Mouse (Mus musculus) urinary bladder, adult 18-20 months (tissue): ENCODE results near the gene Phf1.

Experiments
- DNase-seq, 2 experiments: peaks; one replicate each; pipeline ENCODE4 v3.0.0; 2022; ENCODE audit warnings: low spot score in 2 of 2, mixed read lengths in 2 of 2

The Phf1 gene

DNA sequence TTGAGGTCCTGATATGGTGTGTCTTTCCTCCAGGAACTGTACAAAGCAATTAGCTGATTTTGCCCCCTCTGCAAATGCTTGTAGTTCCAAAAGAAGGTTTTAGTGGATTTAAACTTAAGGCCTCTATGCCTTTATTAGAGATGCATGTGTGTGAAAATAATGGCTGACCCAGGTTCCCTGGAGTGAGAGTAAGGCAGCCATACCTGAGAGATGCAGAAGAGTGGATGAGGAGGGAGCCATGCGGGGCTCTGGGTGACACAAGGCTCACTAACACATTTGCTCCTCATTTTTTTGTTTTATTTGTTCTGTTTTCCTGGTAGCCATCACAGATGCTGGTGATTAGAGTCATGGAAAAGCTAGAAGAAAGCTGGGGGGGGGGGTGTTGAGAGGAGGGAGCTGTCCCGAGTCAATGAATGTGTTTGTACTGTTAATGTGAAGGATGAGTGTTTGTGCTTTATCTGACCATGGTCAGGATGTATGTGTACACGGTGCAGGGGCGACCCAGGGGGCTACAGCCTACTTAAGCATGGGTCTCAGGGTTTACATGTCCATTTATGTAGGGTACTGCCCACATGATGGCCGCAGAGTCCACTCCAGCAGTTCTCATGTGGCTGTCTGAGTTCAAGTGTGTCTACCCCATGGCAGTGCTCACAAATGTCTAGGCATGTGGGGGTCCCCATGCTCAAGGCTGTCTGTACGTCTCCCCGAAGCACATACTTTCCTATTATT, 17.9 kb downstream of the Phf1 start:
- DNase-seq, result no peak

DNA sequence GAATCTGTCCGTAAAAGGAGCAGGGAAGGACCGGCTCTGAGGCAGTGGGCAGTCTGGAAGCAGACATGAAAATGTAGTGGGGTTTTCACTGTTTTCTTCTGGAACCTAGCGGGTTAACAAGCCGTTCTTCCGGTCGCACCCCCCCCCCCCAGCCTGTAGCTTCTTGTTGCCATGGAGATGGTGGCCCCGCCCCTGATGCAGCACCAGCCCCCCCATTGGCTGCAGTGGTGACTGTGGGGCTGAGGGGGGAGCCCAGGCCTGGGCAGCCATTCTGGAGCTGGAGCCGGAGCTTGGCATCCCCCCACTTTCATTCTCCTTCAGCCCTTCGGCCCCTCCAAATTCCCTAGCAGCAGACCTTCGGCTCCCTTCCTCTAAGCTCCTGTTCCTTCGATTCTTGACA, 18.6 kb downstream of the Phf1 start:
- DNase-seq, result no peak

DNA sequence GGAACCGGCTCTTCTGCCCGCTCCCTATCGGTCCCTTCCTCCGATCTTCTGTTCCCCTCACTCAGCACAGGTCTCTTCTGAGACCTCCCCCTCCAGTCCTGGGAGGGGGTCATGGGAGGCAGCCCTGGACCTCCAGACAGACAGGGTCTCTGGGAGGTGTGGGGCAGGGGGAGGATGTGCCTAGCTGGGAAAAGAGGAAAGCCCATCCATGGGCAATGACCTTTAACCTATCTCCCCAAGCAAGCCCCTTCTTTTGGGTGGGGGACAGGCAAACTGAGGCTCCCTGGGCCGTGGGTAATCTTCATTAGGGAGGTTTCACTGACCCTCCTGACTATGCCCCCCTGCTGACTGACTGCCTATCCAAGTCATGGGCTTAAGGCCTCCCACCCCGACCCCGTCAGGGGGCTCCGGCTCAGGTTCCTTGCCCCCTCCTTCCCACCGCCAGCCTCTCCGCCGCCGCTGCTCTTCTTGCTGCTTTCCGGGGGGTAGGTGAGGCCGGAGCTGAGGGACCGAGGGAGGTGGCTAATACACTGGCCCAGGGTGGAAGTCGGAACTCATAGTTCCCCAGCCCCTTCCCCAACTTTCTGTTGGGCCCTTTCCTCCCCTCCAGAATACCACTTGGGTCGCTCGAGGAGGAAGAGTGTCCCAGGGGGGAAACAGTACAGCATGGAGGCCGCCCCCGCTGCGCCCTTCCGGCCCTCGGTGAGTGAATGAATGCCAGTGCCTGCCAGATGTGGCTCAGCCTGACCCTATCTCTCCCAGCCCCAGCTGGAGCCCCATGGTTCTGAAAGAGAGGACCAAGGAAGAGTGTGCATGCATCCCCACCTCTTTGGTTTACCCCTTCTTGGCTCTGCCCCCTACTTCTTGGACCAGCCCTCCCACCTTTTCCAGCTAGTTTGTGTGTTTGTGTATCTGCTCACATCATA, 19.4 kb downstream of the Phf1 start:
- no peak for DNase-seq

DNA sequence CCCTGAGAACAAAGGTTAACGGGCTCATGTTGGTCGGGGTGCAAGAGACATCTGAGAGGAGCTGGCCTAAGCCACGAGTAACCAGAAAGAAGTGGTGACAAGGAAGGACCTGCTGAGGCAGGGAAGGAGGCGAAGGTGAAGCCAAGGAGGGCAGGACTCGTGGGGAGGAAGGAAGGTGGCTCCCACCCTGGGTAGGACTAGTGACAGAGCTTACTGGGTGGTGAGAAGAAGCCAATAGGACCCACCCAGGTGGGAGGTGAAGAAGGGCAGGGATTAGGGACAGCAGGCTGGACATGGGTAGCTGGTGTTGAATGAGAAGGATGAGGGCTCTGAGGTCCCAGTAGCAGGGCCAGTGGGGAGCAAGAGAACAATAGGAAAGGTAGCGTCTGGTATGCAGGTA, 20.3 kb downstream of the Phf1 start:
- DNase-seq, result no peak

DNA sequence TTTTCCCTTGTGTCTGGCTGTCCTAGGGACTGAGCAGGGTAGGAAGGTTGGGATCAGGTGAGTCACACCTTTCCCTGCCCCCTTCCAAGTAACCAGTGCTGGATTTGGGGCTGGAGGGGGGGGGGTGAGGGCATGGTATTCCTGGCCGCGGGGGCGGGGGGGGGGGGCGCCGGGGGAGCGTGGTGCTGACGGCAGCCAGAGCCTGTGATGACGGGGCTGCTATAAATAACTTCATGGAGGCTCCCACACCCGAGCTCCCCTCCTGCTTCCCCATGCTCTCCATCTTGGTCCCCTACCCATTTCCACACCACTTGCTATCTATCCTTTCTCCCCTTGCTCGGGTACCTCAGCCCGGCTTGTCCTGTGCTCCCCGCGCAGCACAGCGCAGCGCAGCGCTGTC, 20.9 kb downstream of the Phf1 start:
- no peak for DNase-seq

DNA sequence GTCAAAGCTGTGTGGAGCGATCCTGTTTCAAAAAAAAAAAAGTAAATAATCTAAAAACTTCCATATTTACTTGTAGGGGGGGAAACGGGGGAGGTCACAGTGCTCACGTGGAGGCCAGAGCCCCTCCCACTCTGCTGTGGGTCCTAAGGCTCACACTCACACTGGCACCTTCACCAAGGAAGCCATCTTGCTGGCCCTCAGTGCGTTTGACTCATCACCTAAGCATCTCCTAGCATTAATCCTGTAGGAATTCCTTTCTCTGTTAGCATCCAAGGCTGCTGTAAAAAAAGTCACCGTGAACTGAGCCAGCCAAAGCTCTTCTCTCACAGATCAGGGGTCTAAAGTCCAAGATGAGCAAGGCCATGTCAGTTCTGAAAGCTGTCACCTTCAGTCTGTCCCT, 23.5 kb downstream of the Phf1 start:
- DNase-seq, result no peak

DNA sequence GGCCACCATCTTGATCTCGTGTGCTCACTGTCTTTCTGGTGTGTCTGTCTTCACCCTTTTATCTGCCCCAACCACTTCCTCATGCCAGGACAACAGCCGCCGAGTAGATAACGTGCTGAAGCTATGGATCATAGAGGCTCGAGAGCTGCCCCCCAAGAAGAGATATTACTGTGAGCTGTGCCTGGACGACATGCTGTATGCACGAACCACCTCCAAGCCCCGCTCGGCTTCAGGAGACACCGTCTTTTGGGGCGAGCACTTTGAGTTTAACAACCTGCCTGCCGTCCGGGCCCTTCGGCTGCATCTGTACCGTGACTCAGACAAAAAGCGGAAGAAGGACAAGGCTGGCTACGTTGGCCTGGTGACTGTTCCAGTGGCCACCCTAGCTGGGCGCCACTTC, 24.0 kb downstream of the Phf1 start:
- no peak for DNase-seq

DNA sequence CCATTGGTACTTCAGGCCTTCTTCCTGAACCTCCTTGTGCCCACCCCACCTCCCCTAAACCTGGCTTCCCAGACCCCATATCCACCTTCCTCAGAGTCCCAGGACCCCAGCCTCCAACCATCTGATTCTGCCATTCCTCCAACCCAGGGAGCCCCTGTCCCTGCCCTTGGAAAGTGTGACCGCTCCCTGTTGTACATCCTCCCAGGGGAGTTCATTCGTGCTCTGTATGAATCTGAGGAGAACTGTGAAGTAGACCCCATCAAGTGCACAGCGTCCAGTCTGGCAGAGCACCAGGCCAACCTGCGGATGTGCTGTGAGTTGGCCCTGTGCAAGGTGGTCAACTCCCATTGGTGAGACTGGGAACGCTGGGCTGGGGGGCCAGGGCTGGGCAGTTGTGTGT, 25.0 kb downstream of the Phf1 start:
- no peak for DNase-seq

DNA sequence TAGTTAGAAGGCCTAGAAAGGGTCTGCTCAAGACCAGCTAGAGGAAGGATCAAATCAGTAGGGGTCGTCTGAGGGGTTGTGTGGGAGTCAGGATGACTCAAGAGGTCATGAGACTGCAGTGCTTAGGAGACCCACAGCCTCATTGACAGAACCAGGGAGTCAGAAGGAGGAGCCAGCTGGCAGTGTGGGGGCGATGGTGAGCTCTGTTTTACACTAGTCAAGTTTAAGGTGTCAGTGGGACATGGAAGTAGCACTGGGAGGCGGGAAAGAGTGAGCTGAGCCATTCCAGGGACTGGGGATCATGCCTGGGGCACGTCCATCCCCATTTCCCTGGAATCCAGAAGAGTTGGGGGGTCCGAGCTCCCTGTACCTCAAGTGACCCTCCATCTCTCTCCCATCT, 26.0 kb downstream of the Phf1 start:
- DNase-seq, result no peak

DNA sequence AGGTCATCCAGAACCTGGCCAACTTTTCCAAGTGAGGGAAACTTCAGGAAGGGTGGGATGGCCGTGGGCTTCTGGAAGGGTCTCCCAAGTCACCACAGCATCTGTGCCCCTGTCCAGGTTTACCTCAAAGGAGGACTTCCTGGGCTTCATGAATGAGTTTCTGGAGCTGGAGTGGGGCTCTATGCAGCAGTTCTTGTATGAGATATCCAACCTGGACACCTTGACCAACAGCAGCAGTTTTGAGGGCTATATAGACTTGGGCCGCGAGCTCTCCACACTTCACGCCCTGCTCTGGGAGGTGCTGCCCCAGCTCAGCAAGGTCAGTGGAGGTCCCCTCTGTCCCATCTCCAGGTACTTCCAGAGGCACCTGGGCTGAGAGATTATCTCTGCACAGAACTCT, 27.0 kb downstream of the Phf1 start:
- DNase-seq, result no peak

DNA sequence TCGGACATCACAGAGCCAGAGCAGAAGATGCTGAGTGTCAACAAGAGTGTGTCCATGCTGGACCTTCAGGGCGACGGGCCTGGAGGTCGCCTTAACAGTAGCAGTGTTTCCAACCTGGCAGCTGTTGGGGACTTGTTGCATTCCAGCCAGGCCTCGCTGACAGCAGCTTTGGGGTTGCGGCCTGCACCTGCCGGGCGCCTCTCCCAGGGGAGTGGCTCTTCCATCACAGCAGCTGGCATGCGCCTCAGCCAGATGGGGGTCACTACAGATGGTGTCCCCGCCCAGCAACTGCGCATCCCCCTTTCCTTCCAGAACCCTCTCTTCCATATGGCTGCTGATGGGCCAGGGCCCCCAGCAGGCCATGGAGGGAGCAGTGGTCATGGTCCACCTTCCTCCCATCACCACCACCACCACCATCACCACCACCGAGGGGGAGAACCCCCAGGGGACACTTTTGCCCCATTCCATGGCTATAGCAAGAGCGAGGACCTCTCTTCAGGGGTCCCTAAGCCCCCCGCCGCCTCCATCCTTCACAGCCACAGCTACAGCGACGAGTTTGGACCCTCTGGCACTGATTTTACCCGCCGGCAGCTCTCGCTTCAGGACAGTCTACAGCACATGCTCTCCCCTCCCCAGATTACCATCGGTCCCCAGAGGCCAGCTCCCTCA, 28.9 kb downstream of the Phf1 start:
- no peak for DNase-seq

DNA sequence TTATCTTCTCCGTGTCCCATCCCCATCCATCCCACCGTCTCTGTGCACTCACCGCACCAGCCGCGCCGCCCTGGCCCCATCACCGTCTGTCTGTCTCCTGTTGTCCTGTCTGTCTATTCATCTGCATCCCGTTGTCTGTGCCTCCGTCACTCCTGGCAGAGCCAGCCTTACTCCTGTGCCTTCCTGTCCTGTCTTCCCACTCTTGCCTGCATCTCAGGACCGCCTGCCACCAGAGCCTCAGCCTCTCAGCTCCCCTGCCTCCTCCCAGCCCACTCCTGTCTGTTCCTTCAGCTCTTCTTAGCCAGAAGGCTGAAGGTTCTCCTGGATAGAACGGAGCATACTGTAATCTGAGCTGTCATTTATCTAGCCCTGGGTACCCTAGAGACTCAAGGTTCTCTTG, 34.1 kb downstream of the Phf1 start:
- no peak for DNase-seq

DNA sequence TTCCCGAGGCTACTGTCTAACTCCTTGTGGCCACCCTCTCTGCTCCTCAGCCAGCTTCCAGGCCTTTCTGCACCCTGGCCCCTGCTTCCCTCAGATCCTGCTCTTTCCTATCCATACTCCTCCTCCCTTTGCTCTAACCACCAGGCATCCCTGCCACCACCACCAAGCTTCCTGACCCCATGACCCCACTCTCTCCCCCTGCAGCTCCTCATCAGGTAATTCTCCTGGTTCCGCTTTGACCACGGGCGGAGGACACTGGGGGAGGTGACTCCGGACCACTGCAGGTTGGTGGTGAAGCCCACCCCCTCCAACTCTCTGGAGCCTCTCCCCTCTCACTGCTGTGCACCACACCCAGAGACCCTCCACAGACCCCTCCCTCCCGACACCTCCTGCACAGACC, 34.6 kb downstream of the Phf1 start:
- DNase-seq, result no peak

DNA sequence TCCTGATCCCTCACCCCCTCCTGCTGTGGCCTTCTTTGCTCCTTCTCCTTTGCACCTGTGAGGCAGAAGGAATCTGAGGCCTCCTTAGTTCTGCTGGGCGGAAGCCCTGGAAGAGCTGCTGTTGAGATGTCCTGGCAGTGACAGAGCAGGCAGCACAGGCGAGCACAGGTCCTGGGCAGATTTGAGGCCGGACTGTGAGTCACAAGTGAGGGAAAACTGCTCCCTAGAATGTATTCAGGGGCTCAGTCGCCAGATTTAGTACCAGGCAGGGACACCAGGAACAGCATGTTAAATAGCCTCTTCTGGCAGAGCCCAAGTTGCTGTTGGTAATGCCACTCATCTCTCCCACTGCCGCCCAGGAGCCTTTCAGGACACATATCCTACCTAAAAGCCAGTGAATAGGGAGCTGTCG, 35.4 kb downstream of the Phf1 start:
- no peak for DNase-seq

DNA sequence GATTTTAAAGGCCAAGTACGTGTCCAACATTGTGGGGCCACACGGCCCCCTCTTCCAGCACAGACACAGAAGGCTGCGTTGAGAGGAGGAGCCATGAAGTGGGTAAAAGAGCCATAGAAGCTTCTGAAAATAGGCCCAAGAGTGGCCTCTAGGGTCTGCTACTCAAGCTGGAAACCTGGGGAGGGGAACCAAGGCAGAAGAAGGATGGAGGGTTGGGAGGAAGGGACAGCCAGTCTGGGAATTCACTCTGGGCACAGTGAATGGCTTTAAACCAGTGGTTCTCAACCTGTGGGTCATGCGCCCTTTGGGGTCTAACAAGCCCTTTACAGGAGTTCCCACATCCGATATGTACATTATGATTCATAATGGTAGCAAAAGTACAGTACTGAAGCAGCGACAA, 36.4 kb downstream of the Phf1 start:
- DNase-seq, result no peak

DNA sequence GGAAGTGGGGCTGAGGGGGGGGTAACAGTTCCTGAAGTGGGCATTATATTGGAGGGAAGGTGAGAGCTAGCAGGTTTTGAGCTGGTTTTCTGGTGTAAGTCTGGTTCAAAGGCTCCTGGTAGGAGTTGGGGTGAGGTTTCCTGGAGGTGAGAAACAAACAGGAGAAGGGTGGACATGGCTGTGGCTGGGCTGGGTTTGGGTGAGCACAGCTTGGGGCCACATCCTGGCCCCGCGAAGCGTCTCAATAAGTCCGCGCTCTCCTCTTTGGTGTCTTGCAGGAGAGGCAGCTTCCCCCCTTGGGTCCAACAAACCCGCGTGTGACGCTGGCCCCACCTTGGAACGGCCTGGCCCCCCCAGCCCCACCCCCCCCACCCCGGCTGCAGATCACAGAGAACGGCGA, 37.4 kb downstream of the Phf1 start:
- DNase-seq, result no peak

DNA sequence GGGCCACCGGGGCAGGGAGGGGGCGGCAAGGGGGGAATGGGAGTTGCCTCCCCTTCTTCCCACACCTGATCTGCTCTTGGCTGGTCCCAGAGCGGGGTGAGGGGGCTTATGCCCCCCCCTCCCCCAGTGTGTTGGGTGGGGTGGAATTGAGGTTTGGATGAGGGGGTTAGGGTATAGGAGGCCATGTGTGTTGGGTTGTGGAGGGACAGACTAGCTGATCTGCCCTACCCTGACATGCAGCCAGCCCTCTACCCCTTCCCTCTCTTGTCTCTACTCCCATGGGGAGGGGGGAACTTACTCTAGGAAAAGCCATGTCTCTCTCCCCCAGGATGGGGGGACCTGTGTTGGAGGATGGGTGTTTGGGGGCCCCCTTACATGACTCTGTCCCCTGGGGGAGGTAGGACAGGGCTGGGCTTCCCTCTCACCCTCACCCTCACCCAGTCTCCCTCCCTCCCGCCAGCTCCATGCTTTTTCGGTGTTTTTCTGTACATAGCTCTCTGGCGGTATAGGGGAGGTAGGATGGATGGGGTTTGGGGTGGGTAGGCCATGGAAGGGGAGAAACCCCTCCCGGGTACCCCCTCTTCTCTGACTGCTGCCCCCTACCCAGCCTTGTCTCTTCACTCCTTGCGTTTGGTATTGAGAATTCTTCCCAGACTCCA, 38.5 kb downstream of the Phf1 start:
- DNase-seq, result no peak

DNA sequence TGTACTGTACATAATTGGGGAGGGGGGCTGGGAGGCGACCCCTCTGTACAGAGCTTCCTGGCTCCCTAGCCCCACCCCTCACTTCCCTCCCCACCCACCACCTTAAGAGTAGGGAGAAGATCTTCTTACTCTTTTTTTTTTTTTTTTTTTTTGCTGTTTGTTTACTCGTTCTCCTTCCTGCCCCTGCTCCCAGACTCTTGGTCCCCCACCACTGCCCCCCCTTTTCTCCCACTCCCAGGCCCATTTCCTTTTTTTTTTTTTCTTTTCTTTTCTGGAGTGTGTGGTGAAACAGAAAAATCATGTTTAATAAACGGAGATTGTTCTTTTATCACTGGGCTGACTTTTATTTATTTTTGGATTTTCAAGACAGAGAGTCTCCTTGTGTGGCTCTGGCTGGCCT, 39.3 kb downstream of the Phf1 start:
- no peak for DNase-seq

DNA sequence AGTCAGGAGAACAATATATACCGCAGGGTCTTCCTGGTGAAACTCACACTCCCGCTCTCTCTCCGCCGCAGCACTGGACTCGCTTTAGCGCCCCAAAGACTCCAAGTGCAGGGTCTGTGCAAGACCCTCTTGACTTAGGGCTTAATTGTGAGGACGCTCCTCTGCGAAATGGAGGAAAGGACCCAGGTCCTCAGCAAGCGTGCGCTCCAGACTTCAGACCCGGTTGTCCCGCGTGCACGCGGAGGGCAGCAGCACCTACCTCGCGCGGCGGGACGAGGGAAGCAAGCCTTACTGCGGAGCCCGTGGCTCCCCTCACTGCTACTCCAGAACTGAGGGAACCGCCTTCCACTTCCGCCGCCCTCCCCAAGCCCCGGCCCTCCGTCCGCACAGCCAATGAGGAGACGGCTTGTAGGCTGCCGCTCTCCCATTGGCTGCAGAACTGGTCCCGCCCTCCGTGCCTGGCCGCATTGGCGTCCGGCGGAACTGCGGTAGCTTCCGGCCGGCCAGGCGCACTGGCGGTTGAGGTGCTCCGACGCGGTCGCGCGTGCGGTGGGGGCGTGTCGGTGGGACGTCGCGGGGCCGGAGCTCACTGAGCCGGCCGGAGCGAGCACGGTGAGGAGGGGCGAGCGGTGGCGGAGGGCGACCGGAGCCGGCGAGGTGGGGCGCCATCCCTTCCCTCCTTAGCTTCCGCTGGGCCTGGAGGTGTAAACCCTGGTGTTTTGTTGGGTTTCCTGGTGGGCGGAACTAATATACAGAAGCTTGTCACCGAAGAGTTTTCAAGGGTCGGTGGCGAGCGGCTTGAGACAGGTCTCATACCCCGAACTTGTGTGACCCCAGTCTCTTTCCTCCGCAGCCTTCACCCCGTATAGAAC, 40.1 kb downstream of the Phf1 start, which contains the start of gene Zbtb9:
TSS of gene Zbtb9 (plus strand) at position 465 of the 872 bp plus-strand sequence.
- DNase-seq, result peak; percentile 89 to 96

DNA sequence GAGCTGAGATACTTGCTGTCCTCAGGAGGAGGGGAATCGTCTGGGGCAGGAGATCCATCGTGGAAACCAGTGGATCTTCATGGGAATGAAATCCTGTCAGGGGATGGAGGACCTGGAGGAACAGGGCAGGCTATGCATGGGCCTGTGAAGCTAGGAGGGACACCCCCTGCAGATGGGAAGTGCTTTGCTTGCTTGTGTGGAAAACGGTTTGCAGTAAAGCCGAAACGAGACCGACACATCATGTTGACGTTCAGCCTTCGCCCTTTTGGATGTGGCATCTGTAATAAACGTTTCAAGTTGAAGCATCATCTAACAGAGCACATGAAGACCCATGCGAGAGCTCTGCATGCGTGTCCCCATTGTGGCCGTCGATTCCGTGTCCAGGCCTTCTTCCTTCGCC, 41.7 kb downstream of the Phf1 start:
- DNase-seq, result no peak

DNA sequence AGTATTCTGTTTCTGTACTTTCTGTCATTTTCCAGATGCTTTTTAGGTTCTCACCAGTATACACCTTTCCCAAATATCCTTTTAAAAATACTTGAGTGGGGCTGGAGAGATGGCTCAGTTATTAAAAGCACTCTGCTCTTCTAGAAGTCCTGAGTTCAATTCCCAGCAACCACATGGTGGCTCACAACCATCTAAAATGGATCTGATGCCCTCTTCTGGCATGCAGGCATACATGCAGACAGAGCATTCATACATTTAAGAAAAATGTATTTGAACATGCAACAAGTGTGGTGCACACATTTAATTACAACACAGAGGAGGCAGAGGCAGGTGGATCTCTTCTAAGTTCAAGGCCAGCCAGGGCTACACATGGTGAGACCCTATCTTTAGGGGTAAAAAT, 42.6 kb downstream of the Phf1 start:
- no peak for DNase-seq
